Mouse (Mus musculus) left cerebral cortex, adult 2 months (tissue): ENCODE measurements around the gene Cntrl. TPM values are rescaled to one million over a fixed set of nuclear protein-coding genes. Genes with fewer than 3 reads are reported as not detected.

Experiments
- DNase-seq, 2 experiments: peaks; one replicate each; pipeline ENCODE4 v3.0.0; 2021 to 2022; ENCODE audit warnings: low spot score in 2 of 2, mixed read lengths in 1 of 2; ENCODE audit errors: extremely low spot score in 1 of 2
- H3K27ac ChIP-seq: fragments of 200-600 bp; 2 replicates; pipeline ENCODE4 v1.8.1; 2022
- H3K4me3 ChIP-seq: fragments of 200-600 bp; 2 replicates; pipeline ENCODE4 v1.8.1; 2022
- CTCF ChIP-seq: fragments of 200-600 bp; IDR thresholded peaks from 2 replicates; pipeline ENCODE4 v1.8.1; 2022; ENCODE audit warnings: antibody characterized with exemption, mild to moderate bottlenecking, moderate library complexity
- intact Hi-C: fragments of 180-260 bp; cut with DNase I; formaldehyde crosslinking; loops from one replicate; pipeline ENCODE4 v1.15.1; 2025
- total RNA-seq, 2 experiments: library from RNA; stranded (reverse); gene quantifications; 2 replicates each; pipeline ENCODE4 v1.2.3; 2021

The Cntrl gene
- total RNA-seq, 2 experiments from 2014 or later, result 9.0 to 9.6 TPM

DNA sequence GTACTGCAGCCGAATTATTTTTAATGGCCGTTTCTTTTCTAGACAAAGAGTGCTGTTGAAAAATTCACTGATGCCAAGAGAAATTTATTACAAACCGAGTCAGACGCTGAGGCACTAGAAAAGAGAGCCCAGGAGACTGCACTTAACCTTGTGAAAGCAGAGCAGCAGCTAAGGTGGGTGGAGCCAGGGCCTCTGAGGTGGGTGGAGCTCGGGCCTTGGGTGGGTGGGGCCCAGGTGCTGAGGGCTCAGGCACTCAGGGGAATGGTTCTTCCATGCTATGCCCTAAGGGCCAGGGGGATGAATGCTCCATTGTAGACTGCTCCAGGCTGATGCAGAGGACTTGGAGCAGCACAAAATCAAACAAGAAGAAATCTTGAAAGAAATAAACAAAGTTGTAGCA, 50.9 kb downstream of the Cntrl start:
- TF ChIP-seq CTCF, result no peak
- Histone ChIP-seq H3K27ac (no peak overlapping the region), H3K4me3 (no peak overlapping the region)
- intact Hi-C loops, result no loop called here
- no peak for DNase-seq

DNA sequence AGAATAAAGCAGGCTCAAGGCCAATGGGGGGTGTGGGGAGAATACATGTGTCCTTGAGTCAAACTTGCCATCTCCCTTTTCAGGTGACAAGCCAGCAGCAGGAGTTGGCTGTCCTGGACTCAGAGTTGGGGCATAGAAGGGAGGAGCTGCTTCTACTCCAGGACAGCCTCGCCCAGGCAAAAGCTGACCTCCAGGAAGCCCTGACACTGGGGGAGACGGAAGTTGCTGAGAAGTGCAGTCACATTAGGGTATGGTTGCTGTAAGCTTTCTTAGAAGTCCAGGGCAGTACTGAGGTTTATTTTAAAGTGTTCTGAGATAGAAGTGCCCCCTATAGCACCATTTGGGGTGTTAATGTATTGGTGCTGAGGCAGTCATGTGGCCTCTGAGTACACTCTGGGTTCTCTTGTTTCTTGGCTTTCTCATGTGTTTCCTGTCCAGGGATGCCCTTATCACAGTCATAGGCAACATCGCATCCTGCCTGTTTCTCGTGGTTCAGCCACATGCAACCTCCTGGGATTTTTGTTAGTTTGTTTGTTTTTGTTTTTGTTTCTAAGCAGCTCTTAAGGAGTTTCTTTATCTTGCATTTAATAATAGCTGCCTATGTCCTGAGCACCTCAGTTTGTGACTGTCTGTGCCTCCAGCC, 52.7 kb downstream of the Cntrl start:
- Histone ChIP-seq H3K27ac (no peak overlapping the region), H3K4me3 (no peak overlapping the region)
- TF ChIP-seq CTCF, result no peak
- intact Hi-C loops, result no loop called here
- no peak for DNase-seq

DNA sequence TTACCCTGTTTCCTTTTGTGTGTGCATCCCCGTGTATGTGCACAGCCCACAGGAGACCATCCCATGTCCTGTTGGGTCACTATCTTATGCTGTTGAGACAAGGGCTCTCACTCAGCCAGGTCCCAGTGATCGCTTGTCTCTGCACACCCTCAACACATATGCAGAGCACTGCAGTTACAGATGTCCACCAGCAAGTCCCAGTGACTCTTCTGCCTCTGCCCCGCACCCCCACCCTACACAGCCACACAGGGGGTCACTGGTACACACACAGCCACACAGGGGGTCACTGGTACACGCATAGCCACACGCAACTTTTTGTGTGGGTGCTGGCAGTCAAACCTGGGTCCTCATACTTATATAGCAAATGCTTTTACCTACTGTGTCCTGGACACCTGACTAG, 54.1 kb downstream of the Cntrl start:
- DNase-seq, result no peak

DNA sequence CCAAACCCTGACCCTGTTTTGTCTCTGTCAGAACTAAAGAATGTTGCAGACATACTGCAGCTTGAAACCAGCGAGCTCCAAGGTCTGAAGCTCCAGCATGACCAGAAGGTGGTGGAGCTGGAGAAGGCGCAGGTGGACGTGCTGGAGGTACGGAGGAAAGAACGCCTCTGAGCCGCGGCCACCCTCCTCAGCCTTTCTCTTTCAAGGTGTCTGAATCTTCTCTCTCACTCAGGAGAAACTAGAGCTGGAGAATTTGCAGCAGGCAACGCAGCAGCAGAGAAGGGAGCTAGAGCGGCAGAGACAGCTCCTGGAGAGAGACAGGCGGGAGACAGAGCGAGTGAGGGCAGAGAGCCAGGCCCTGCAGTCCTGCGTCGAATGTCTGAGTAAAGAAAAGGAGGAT, 56.1 kb downstream of the Cntrl start:
- Histone ChIP-seq H3K4me3 (no peak overlapping the region), H3K27ac (no peak overlapping the region)
- intact Hi-C loops, result no loop called here
- no peak for DNase-seq
- no peak for TF ChIP-seq CTCF

More for the DNA sequence above, 54.1 kb downstream of the Cntrl start:
- Histone ChIP-seq H3K4me3 (no peak overlapping the region), H3K27ac (no peak overlapping the region)
- intact Hi-C loops, result no loop called here
- TF ChIP-seq CTCF, result no peak

DNA sequence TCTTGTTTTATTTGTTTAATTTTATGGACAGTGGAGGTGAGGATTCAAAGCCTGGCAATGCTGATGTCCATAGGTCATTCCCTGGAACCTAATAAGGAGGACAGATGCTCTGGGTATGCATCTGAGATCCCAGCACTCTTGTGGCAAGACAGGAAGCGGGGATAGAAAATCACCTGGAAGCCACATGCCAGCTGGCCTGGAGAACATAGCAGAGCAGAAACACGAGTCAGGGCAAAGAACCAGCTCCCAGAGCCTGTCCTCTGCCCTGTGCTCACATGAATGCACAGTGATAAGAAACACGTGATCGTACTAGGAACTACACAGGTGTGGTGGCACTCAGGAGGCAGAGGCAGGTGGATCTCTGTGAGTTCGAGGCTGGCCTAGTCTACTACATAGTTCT, 57.5 kb downstream of the Cntrl start:
- intact Hi-C loops, result no loop called here
- no peak for TF ChIP-seq CTCF
- DNase-seq, result no peak
- Histone ChIP-seq H3K27ac (no peak overlapping the region), H3K4me3 (no peak overlapping the region)

DNA sequence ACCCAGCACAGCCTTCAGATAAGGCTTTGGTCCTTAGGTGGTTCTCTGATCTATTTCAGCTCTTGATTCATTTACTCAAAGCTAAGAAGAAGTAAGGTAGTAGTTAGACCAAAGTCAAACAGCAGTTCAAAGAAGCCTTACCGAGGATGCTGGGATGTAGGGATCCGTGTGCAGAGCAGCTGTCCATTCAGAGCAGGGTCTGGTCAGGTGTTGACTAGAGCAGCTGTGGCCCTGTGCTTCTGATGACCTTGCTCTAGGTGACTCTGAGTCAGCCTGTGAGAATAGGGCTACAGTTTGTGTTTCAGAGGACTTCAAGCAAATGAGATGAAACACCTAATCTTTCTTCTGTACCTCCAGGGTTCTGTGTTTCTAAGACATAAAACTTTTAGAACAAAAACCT, 60.2 kb downstream of the Cntrl start:
- Histone ChIP-seq H3K4me3 (no peak overlapping the region), H3K27ac (no peak overlapping the region)
- intact Hi-C loops, result no loop called here
- no peak for TF ChIP-seq CTCF
- no peak for DNase-seq

DNA sequence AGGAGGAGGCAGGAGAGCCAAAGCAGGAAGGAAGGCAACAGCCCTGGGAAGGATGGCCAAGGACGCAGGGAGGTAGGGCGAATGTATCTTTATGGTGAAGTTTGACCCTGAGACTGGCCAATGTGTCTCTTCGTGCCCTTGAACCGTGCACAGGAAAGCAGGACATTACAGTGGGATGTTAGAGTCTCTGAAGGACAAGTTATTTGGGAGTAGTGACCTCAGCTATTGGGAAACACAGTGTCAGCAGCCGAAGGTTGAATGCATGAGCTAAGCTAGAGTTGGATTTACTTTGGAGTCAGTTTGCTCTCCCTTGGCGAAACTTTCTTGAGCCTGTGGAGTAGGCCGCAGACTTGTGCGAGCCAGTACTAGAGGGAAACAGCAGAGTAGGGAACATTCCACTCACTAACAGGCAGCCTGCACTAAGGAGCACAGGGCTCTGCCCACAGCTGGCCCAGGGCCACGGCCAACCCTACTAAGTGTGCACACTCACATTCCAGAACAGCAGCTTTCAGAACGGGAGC, 62.1 kb downstream of the Cntrl start:
- H3K27ac ChIP-seq, result no peak overlapping the region
- no peak for DNase-seq
- H3K4me3 ChIP-seq, result no peak overlapping the region
- intact Hi-C loops, result no loop called here
- TF ChIP-seq CTCF, result no peak

DNA sequence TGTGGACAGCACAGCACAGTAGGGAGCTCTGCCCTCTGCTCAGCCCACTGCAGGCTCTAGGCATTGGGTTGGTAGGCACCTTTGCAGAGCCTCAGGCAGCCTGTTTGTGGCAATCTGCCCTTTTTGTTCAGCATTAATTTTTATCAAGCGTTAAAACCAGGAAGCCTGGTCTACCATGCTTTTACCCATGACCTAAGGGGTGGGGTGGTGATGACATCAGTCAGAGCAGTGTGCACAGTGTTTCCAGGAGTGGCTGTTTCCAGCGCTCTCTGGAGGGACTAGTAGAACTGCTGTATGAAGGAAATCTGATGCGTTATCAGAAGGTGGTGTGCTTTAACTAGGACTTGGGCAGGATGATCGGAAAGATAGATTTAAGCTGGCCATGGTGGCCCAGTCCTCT, 63.0 kb downstream of the Cntrl start:
- no peak for DNase-seq
- no peak overlapping the region for H3K4me3 ChIP-seq
- intact Hi-C loops, result no loop called here
- no peak overlapping the region for H3K27ac ChIP-seq
- TF ChIP-seq CTCF, result no peak

DNA sequence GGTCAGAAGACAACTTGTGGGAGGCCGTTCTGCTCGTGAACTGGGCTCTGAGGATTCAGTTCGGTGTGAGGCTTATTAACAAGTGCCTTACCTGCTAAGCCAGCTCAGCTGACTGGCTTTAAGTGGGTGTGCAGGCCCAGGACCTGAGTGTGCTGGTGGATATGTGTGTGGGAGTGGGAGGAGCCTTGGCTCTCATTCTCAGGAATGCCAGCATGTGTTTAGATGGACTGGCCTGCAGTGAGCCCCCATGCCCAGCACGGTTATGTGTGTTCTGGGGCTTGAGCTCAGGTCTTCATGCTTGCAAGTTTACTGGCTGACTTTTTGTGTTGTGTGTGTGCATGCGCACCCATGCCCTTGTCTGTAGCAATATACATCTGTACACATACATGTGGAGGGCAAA, 64.4 kb downstream of the Cntrl start:
- Histone ChIP-seq H3K27ac (no peak overlapping the region), H3K4me3 (no peak overlapping the region)
- no peak for TF ChIP-seq CTCF
- intact Hi-C loops, result no loop called here
- DNase-seq, result no peak

DNA sequence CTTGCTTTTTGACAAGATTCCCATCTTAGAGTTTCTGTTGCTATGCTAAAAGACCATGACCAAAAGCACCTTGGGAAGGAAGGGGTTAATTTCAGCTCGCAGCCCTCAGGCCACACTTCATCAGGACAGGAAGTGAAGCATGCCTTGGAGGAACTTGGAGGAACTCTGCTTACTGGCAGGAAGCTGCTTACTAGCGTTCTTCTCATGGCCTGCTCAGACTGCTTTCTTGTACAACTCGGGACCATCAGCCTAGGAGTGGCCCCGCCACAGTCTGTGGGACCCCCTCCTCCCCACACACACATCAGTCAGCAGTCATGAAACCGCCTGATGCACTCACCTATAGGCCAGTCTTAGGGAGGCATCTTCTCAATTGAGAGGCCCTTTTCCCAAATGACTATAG, 64.8 kb downstream of the Cntrl start:
- TF ChIP-seq CTCF, result no peak
- DNase-seq, result no peak
- intact Hi-C loops, result no loop called here
- H3K4me3 ChIP-seq, result no peak overlapping the region
- no peak overlapping the region for H3K27ac ChIP-seq

DNA sequence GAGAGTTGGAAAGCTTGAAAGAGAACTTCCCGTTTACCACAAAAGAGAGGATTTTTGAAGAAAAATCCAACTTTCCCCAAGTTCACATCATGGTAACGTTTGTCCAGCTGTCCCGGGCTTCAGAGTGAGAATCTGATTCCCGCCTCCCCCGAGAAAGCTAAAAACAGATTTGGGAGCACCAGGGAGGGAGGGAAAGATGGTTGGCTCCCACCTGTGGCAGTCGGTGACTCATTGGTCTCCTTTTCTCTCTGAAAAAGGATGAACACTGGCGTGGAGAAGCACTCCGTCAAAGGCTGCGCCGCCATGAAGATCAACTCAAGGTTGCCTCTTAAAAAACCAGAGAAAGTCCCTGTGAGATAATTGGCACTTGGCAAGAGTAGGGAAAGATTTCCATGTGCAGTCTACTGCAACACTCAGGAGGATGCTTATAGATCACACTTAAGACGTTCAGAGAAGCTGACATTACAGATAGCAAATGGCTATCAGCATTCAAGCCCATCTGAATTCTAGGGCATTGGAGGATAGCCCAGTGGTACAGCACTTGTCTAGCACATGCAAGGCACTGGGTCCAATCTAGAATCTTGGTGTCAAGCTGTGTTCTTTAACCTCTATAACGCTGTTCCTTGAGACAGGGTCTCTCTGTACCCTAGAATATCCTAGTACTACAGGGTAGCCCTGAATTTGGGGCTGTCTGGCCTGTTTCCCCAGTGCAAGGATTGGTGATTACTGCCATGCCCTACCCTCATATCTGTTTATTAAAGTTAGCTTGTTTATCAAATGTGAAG, 66.2 kb downstream of the Cntrl start:
- H3K27ac ChIP-seq, result peak overlapping the region; percentile 66; the same call in 1 of the 2 replicates
- DNase-seq, result peak in 1 of 2 experiments; percentile 43
- H3K4me3 ChIP-seq, result no peak overlapping the region
- intact Hi-C loops, result no loop called here
- TF ChIP-seq CTCF, result no peak

DNA sequence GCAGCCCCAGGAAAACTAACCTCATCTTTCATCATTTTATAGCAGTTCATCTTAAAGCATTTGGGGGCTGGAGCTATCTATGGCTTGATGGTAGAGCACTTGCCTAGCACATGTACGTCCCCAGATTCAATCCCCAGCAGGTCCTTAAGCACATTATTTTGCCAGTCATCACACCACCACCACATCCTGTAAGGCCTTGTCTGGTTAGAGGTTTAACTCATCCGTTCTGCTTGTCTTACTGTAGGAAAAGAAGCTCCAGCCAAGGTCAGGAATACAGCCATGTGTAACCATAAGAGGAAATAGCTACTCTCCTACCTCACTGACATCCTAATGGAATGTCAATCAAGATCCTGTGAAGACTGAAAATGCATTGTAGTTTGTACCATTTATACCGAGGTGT, 68.9 kb downstream of the Cntrl start:
- TF ChIP-seq CTCF, result no peak
- no peak overlapping the region for H3K4me3 ChIP-seq
- intact Hi-C loops, result no loop called here
- no peak for DNase-seq
- H3K27ac ChIP-seq, result no peak overlapping the region
